Mouse (Mus musculus) embryonic facial prominence, embryonic 15.5 days (tissue): Measurements from ENCODE around the gene Ghdc. TPM values are rescaled to one million over a fixed set of nuclear protein-coding genes. Genes with fewer than 3 reads are reported as not detected.

Experiments
- ATAC-seq: fragments of 200-750 bp; cut with Nextera tagmentation; 2 replicates; pipeline ENCODE4 v1.8.0; 2017; ENCODE audit warnings: low read depth, moderate TSS enrichment; ENCODE audit not compliant: insufficient number of reproducible peaks, low FRiP score, low TSS enrichment
- H3K27ac ChIP-seq: fragments of 300-500 bp; sonication (generic); replicated peaks from 2 replicates; pipeline ENCODE4 v1.5.1; 2015; ENCODE audit warnings: mild to moderate bottlenecking, inconsistent platforms
- H3K27me3 ChIP-seq: fragments of 300-500 bp; sonication (generic); 2 replicates; pipeline ENCODE4 v1.6.1; 2015; ENCODE audit warnings: inconsistent platforms
- H3K36me3 ChIP-seq: fragments of 300-500 bp; sonication (generic); 2 replicates; pipeline ENCODE4 v1.6.1; 2015; ENCODE audit warnings: mild to moderate bottlenecking, inconsistent platforms
- H3K4me1 ChIP-seq: fragments of 300-500 bp; sonication (generic); 2 replicates; pipeline ENCODE4 v1.6.1; 2015; ENCODE audit warnings: inconsistent platforms
- H3K4me2 ChIP-seq: fragments of 300-500 bp; sonication (generic); replicated peaks from 2 replicates; pipeline ENCODE4 v1.6.1; 2015; ENCODE audit warnings: mild to moderate bottlenecking, inconsistent platforms
- H3K4me3 ChIP-seq: fragments of 300-500 bp; sonication (generic); replicated peaks from 2 replicates; pipeline ENCODE4 v1.5.1; 2015; ENCODE audit warnings: mild to moderate bottlenecking, inconsistent platforms
- H3K9ac ChIP-seq: fragments of 300-500 bp; sonication (generic); 2 replicates; pipeline ENCODE4 v1.6.1; 2015; ENCODE audit warnings: inconsistent platforms
- H3K9me3 ChIP-seq: fragments of 300-500 bp; sonication (generic); replicated peaks from 2 replicates; pipeline ENCODE4 v1.6.1; 2016; ENCODE audit warnings: inconsistent platforms
- WGBS: fragments of 180-500 bp; shearing (Covaris S2); methylation state at CpG from one replicate; pipeline ENCODE4 v1.1.7; 2015; 5-methylcytosine and 5-hydroxymethylcytosine counted together
- polyA plus RNA-seq: library from polyadenylated mRNA; unstranded; fragments of >200 nt; fragmentation: Nextera tagmentation; extraction: Ambion mirVana; gene quantifications from 2 replicates; pipeline ENCODE4 v1.2.1, GENCODE M21; 2015

The Ghdc gene
- polyA plus RNA-seq, 1 experiment from 2014 or later, result 9.2 TPM

DNA sequence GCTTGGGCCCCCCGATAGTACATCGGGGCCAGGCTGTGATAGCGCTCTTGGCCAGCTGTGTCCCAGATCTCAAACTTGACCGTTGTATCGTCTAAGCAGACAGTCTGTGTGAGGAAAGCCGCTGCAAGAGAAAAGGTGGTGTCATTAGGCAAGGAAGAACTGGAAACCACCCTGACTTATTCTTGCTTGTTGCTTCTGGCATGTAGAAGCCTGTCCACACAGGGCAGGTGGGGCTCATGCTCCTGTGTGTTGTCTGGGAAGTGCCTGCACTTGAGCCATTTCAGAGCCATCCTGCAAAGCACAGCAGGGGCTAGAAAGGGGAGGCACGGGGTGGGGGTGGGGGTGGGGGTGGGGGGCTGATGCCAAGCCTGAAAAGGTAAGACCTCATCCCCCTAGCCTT is 52.3 kb downstream of the Ghdc start:
- no peaks in the 10 kb centered on the region for H3K27me3 ChIP-seq
- ATAC-seq, result no peak
- H3K27ac ChIP-seq, result peak overlapping the region; percentile 60; the same call in 1 of the 2 replicates
- no peak overlapping the region for H3K4me3 ChIP-seq
- no peak overlapping the region for H3K4me2 ChIP-seq
- H3K9me3 ChIP-seq, result no peaks in the 10 kb centered on the region
- 87% methylated on average over 7 of the region's 7 CpGs for WGBS
- H3K4me1 ChIP-seq, result peaks cover 43% of the 10 kb centered on the region
- no peak overlapping the region for H3K9ac ChIP-seq
- H3K36me3 ChIP-seq, result peaks cover 45% of the 10 kb centered on the region

GRCm38 (mm10) chr11:100716649-100717048 is 54.1 kb downstream of the Ghdc start:
- no peak for ATAC-seq
- WGBS, result 72% methylated on average over 3 of the region's 3 CpGs

More at GRCm38 (mm10) chr11:100716649-100717048, 54.1 kb downstream of the Ghdc start:
- Histone ChIP-seq H3K4me2 (no peak overlapping the region), H3K4me3 (no peak overlapping the region), H3K4me1 (peaks cover 49% of the 10 kb centered on the region), H3K27me3 (no peaks in the 10 kb centered on the region), H3K27ac (no peak overlapping the region), H3K9ac (no peak overlapping the region), H3K9me3 (no peaks in the 10 kb centered on the region), H3K36me3 (peaks cover 45% of the 10 kb centered on the region)

Other genes starting within 250 kb of the Ghdc start
- 137 and 152 TPM in 2 replicates for gene Acly, start 243.0 kb downstream of the Ghdc start, polyA plus RNA-seq
- 3.9 and 6.0 TPM in 2 replicates for gene Ttc25, start 225.3 kb downstream of the Ghdc start, polyA plus RNA-seq
- gene Cnp, start 196.1 kb downstream of the Ghdc start, polyA plus RNA-seq, result 32.0 and 33.9 TPM in 2 replicates
- 74.6 and 75.5 TPM in 2 replicates for gene Nkiras2, start 151.7 kb downstream of the Ghdc start, polyA plus RNA-seq
- gene Dnajc7, start 150.8 kb downstream of the Ghdc start, polyA plus RNA-seq, result 242 and 256 TPM in 2 replicates
- gene Zfp385c, start 78.5 kb downstream of the Ghdc start, polyA plus RNA-seq, result 2.0 and 3.1 TPM in 2 replicates
- gene Dhx58, start 66.7 kb downstream of the Ghdc start, polyA plus RNA-seq, result 3.4 and 5.9 TPM in 2 replicates
- gene Kat2a, start 58.5 kb downstream of the Ghdc start, polyA plus RNA-seq, result 54.6 and 61.1 TPM in 2 replicates
- 0.55 TPM in 1 of 2 replicates, not detected in the other for gene Hspb9, start 57.1 kb downstream of the Ghdc start, polyA plus RNA-seq
- 31.0 and 33.2 TPM in 2 replicates for gene Rab5c, start 32.7 kb downstream of the Ghdc start, polyA plus RNA-seq
- 0.64 and 1.1 TPM in 2 replicates for gene Kcnh4, start 11.0 kb downstream of the Ghdc start, polyA plus RNA-seq
- gene Hcrt, start 8.0 kb downstream of the Ghdc start, polyA plus RNA-seq, result not detected in 2 replicates
- gene Stat5b, start 79.8 kb upstream of the Ghdc start, polyA plus RNA-seq, result 24.9 and 25.3 TPM in 2 replicates
- 9.7 and 10.4 TPM in 2 replicates for gene Stat5a, start 88.4 kb upstream of the Ghdc start, polyA plus RNA-seq
- 75.6 and 79.3 TPM in 2 replicates for gene Stat3, start 168.6 kb upstream of the Ghdc start, polyA plus RNA-seq
- gene Cavin1, start 199.9 kb upstream of the Ghdc start, polyA plus RNA-seq, result 330 and 343 TPM in 2 replicates
- gene Atp6v0a1, start 238.5 kb upstream of the Ghdc start, polyA plus RNA-seq, result 36.8 and 40.3 TPM in 2 replicates